Mouse (Mus musculus): ENCODE measurements around the gene Pgbd1. TPM values are rescaled to one million over a fixed set of nuclear protein-coding genes. Genes with fewer than 3 reads are reported as not detected.

The Pgbd1 gene
- polyA plus RNA-seq, 1 experiment from 2014 or later, result 3.5 TPM

DNA sequence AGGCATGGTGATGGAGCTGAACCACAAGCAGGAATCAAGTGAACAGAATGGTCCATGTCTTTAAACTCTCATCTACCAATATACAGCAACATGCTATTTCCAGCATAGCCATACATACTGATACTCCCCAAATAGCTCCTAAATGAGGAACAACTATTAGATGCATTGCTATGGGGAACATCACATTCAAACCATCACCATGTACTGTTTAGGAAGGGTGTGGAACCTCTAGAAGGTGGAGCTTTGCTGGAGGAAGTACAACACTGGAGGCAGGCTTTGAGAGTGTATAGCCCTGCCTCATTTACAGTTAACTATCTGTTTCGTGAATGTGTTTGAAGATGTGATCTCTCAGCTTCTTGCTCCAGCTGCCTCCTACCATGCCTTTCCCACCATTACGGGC is 63.1 kb downstream of the Pgbd1 start:
- H3K4me1 ChIP-seq (ENCODE audit: control insufficient read depth, insufficient read depth, low read length), result no peaks in the 10 kb centered on the region
- no peaks in the 10 kb centered on the region for H3K27me3 ChIP-seq (replicated peaks; ENCODE audit: control insufficient read depth, insufficient read depth, low read length)
- no peaks in the 10 kb centered on the region for H3K36me3 ChIP-seq (ENCODE audit: control insufficient read depth, insufficient read depth, low read length)
- 87% methylated on average over 2 of the region's 2 CpGs for WGBS
- no peak overlapping the region for H3K4me3 ChIP-seq (ENCODE audit: low read depth, low read length)
- ATAC-seq, result no peak
- no peak overlapping the region for H3K9ac ChIP-seq (ENCODE audit: low read length)
- H3K4me2 ChIP-seq (ENCODE audit: low read length), result no peak overlapping the region
- H3K27ac ChIP-seq (ENCODE audit: low read depth, low read length), result no peak overlapping the region
- no peaks in the 10 kb centered on the region for H3K9me3 ChIP-seq (replicated peaks; ENCODE audit: control insufficient read depth, low read length)
- DNase-seq (ENCODE audit: low spot score), result no peak

- no peaks in the 10 kb centered on the region for H3K4me1 ChIP-seq (ENCODE audit: control insufficient read depth, insufficient read depth, low read length)
- no peak overlapping the region for H3K9ac ChIP-seq (ENCODE audit: low read length)
- peaks cover 34% of the 10 kb centered on the region for H3K36me3 ChIP-seq (ENCODE audit: control insufficient read depth, insufficient read depth, low read length)
- ATAC-seq (no peak), DNase-seq (ENCODE audit: low spot score) (no peak)
- 93% methylated on average over 2 of the region's 2 CpGs for WGBS
- no peak overlapping the region for H3K4me2 ChIP-seq (ENCODE audit: low read length)
- H3K4me3 ChIP-seq (ENCODE audit: low read depth, low read length), result no peak overlapping the region
- H3K9me3 ChIP-seq (replicated peaks; ENCODE audit: control insufficient read depth, low read length), result no peaks in the 10 kb centered on the region
- no peak overlapping the region for H3K27ac ChIP-seq (ENCODE audit: low read depth, low read length)
- no peaks in the 10 kb centered on the region for H3K27me3 ChIP-seq (replicated peaks; ENCODE audit: control insufficient read depth, insufficient read depth, low read length)
Observed at GRCm38 (mm10) chr13:21372700-21373099, 68.2 kb downstream of the Pgbd1 start.

MicroRNAs within 50 kb of the gene (microRNA counts, 519-probe panel; counts per million panel counts)
- not detected for microRNA mmu-miR-1896

Small RNA genes lying within 50 kb of the gene (microRNA-seq; reads per million reads assigned to microRNA genes)
- gene Mir1896 (not detected), gene Mir6942 (not detected)

Other genes starting within 250 kb of the Pgbd1 start
- not detected in 2 replicates for gene Gpx5, start 148.3 kb downstream of the Pgbd1 start, polyA plus RNA-seq (2014; fragmentation: Nextera tagmentation; extraction: Ambion mirVana)
- not detected in 2 replicates for gene Gpx6, start 128.9 kb downstream of the Pgbd1 start, polyA plus RNA-seq (2014; fragmentation: Nextera tagmentation; extraction: Ambion mirVana)
- gene Olfr1367, start 94.1 kb downstream of the Pgbd1 start, polyA plus RNA-seq (2014; fragmentation: Nextera tagmentation; extraction: Ambion mirVana), result not detected in 2 replicates
- gene Zscan12, start 78.2 kb downstream of the Pgbd1 start, polyA plus RNA-seq (2014; fragmentation: Nextera tagmentation; extraction: Ambion mirVana), result 14.7 and 15.0 TPM in 2 replicates
- 78.3 and 80.5 TPM in 2 replicates for gene Zkscan3, start 38.3 kb downstream of the Pgbd1 start, polyA plus RNA-seq (2014; fragmentation: Nextera tagmentation; extraction: Ambion mirVana)
- 10.4 TPM in 2 replicates for gene Zscan26, start 12.7 kb upstream of the Pgbd1 start, polyA plus RNA-seq (2014; fragmentation: Nextera tagmentation; extraction: Ambion mirVana)
- gene Nkapl, start 27.5 kb upstream of the Pgbd1 start, polyA plus RNA-seq (2014; fragmentation: Nextera tagmentation; extraction: Ambion mirVana), result 3.8 TPM in 2 replicates
- gene Zkscan4, start 37.8 kb upstream of the Pgbd1 start, polyA plus RNA-seq (2014; fragmentation: Nextera tagmentation; extraction: Ambion mirVana), result 7.5 and 8.2 TPM in 2 replicates
- not detected in 2 replicates for gene Gm10065, start 38.4 kb upstream of the Pgbd1 start, polyA plus RNA-seq (2014; fragmentation: Nextera tagmentation; extraction: Ambion mirVana)
- gene AK157302, start 54.2 kb upstream of the Pgbd1 start, polyA plus RNA-seq (2014; fragmentation: Nextera tagmentation; extraction: Ambion mirVana), result 0.36 and 0.78 TPM in 2 replicates
- 5.1 and 6.2 TPM in 2 replicates for gene Gm11273, start 60.4 kb upstream of the Pgbd1 start, polyA plus RNA-seq (2014; fragmentation: Nextera tagmentation; extraction: Ambion mirVana)
- gene Zkscan8, start 90.1 kb upstream of the Pgbd1 start, polyA plus RNA-seq (2014; fragmentation: Nextera tagmentation; extraction: Ambion mirVana), result 7.3 and 8.6 TPM in 2 replicates
- 0.10 and 0.20 TPM in 2 replicates for gene Olfr1366, start 101.8 kb upstream of the Pgbd1 start, polyA plus RNA-seq (2014; fragmentation: Nextera tagmentation; extraction: Ambion mirVana)
- gene Olfr1535, start 118.8 kb upstream of the Pgbd1 start, polyA plus RNA-seq (2014; fragmentation: Nextera tagmentation; extraction: Ambion mirVana), result not detected in 2 replicates
- not detected in 2 replicates for gene Olfr1364, start 140.7 kb upstream of the Pgbd1 start, polyA plus RNA-seq (2014; fragmentation: Nextera tagmentation; extraction: Ambion mirVana)
- gene Olfr1362, start 173.0 kb upstream of the Pgbd1 start, polyA plus RNA-seq (2014; fragmentation: Nextera tagmentation; extraction: Ambion mirVana), result not detected in 2 replicates
- not detected in 2 replicates for gene Olfr11, start 201.5 kb upstream of the Pgbd1 start, polyA plus RNA-seq (2014; fragmentation: Nextera tagmentation; extraction: Ambion mirVana)
- not detected in 2 replicates for gene Olfr1361, start 222.3 kb upstream of the Pgbd1 start, polyA plus RNA-seq (2014; fragmentation: Nextera tagmentation; extraction: Ambion mirVana)
- not detected in 2 replicates for gene Olfr1360, start 236.3 kb upstream of the Pgbd1 start, polyA plus RNA-seq (2014; fragmentation: Nextera tagmentation; extraction: Ambion mirVana)

Data from forebrain, embryonic 14.5 days (tissue).